Mouse (Mus musculus) neural tube, embryonic 11.5 days (tissue): ENCODE results near the gene Vps72. TPM values are rescaled to one million over a fixed set of nuclear protein-coding genes. Genes with fewer than 3 reads are reported as not detected.
"Not testable (repeated sequence)": the region's sequence is repeated elsewhere in the genome, so short reads cannot be mapped to it uniquely, and the experiment has no call there.

Experiments used
- ATAC-seq: fragments of 200-750 bp; cut with Nextera tagmentation; 2 replicates; pipeline ENCODE4 v1.8.0; 2017; ENCODE audit warnings: moderate number of reproducible peaks, mild to moderate bottlenecking, moderate TSS enrichment, moderate library complexity; ENCODE audit not compliant: insufficient read depth, low FRiP score, low TSS enrichment
- DNase-seq: peaks from one replicate; pipeline ENCODE4 v3.0.0-alpha.2; 2015; ENCODE audit warnings: low spot score
- H3K27ac ChIP-seq: fragments of 300-500 bp; sonication (generic); 2 replicates; pipeline ENCODE4 v1.5.1; 2014; ENCODE audit warnings: low read depth, mild to moderate bottlenecking, low read length
- H3K27me3 ChIP-seq: fragments of 300-500 bp; sonication (generic); 2 replicates; pipeline ENCODE4 v1.6.1; 2014; ENCODE audit warnings: mild to moderate bottlenecking, low read length, mixed read lengths; ENCODE audit not compliant: control insufficient read depth, insufficient read depth
- H3K36me3 ChIP-seq: fragments of 300-500 bp; sonication (generic); 2 replicates; pipeline ENCODE4 v1.6.1; 2014; ENCODE audit warnings: mild to moderate bottlenecking, low read length, moderate library complexity, mixed read lengths; ENCODE audit not compliant: control insufficient read depth, insufficient read depth
- H3K4me1 ChIP-seq: fragments of 300-500 bp; sonication (generic); 2 replicates; pipeline ENCODE4 v1.6.1; 2014; ENCODE audit warnings: low read length, mixed read lengths; ENCODE audit not compliant: control insufficient read depth, insufficient read depth
- H3K4me2 ChIP-seq: fragments of 300-500 bp; sonication (generic); 2 replicates; pipeline ENCODE4 v1.6.1; 2014; ENCODE audit warnings: low read depth, mild to moderate bottlenecking, moderate library complexity
- H3K4me3 ChIP-seq: fragments of 300-500 bp; sonication (generic); 2 replicates; pipeline ENCODE4 v1.5.1; 2014; ENCODE audit warnings: low read depth, low read length
- H3K9ac ChIP-seq: fragments of 300-500 bp; sonication (generic); 2 replicates; pipeline ENCODE4 v1.6.1; 2014; ENCODE audit warnings: mild to moderate bottlenecking, low read length
- H3K9me3 ChIP-seq: fragments of 300-500 bp; sonication (generic); 2 replicates; pipeline ENCODE4 v1.6.1; 2016; ENCODE audit warnings: low read length; ENCODE audit not compliant: control insufficient read depth
- WGBS: fragments of 180-500 bp; shearing (Covaris S2); extraction: QIAGEN DNeasy Blood & Tissue Kit; methylation state at CpG from one replicate; pipeline ENCODE4 v1.1.7; 2014; 5-methylcytosine and 5-hydroxymethylcytosine counted together
- polyA plus RNA-seq: library from polyadenylated mRNA; unstranded; fragments of >200 nt; fragmentation: Nextera tagmentation; extraction: Ambion mirVana; gene quantifications from 2 replicates; pipeline ENCODE4 v1.2.1, GENCODE M21; 2014

Gene Vps72
- polyA plus RNA-seq, 1 experiment from 2014 or later, result 248 TPM

DNA sequence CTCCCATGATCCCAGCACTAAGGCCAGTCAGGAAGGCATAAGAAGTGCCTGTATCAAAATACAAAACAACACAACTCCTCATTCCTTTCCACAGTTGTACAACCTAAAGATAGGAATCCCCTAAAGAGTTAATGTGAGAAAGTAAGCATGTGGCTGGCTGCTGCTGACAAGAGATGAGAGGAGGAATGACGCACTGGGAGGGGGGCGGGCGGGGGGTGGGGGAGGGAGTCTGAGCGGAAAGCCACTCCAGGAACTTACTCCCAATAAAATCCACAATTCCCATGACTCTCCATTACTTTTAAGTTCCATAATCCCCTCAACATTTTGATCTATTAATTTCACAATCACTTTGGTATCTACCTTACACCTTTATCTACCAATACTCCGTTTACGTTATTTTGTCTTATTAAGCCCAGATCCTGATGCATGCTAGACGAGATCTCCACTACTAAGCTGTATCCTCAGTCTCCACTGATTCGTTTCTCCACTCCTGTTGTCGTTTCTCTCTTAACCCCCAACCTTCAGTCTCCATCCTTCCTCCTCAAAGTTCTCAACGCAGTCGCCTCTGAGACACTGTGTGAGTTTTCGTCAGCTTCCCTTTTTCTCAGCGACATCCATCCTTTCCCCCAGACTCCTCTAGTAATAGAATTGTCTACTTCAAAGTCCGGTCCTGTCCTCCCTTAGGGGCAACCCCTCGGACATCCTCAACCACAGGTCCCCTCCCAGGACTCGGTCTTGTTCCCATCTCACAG lies 5.1 kb upstream of the Vps72 start:
- Histone ChIP-seq H3K27me3 (no peaks in the 10 kb centered on the region), H3K27ac (peak overlapping the region; percentile 63), H3K36me3 (peaks cover 2% of the 10 kb centered on the region; the same call in 1 of the 2 replicates), H3K9me3 (no peaks in the 10 kb centered on the region), H3K4me2 (peak overlapping the region; percentile 67), H3K4me1 (peaks cover 7% of the 10 kb centered on the region; the same call in 1 of the 2 replicates), H3K9ac (peak overlapping the region; percentile 64), H3K4me3 (peak overlapping the region; percentile 69)
- 1% methylated on average over 16 of the region's 16 CpGs for WGBS
- no peak for DNase-seq
- no peak; the same call in 1 of the 2 replicates for ATAC-seq

DNA sequence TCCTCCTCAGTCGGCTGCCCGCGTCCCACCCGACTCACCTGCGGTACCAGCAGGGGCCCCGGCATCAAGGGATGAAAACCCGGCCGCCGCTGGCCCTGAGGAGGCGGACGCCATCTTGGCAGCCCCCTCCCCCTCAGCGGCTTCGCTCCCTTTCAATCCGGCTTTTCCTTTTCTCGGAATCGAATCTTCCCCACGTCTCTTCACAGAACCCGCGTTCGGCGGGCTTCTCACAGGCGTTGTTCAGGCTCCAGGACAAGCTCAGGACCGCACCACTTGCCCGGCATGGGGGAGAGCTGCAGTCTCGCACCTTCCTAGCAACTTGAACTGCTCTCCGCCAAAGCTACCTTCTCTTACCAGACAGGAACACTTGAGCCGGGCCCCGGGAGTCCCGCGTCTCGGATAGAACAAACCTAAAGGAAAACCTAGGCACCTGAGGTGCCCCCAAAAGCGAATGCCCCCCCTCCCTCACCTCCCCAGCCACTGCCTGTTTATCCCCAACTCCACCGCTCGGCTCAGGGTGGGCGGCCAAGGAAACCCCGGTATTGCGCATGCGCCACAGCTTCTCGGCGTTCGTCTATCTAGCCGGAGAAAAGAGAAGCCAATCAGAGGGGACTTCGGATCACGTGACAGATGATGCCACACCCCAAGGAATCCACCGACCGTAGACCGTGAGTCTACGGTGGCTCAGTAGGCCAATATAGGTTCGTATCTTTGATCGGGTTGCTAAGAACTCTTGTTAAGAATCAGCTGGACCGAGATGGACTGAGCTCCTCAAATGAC lies 4.3 kb upstream of the Vps72 start, which contains the start of gene Pip5k1a:
Gene Pip5k1a, minus strand, starts transcription at position 593 of the 780 bp plus-strand sequence.
- peaks cover 2% of the 10 kb centered on the region; the same call in 1 of the 2 replicates for H3K36me3 ChIP-seq
- H3K27me3 ChIP-seq, result no peaks in the 10 kb centered on the region
- peak; percentile 96 for DNase-seq
- H3K9ac ChIP-seq, result peak within 1 kb of the TSS; percentile 64
- H3K27ac ChIP-seq, result peak within 1 kb of the TSS; percentile 63
- under 1% methylated on average over 51 of the region's 51 CpGs for WGBS
- H3K9me3 ChIP-seq, result no peaks in the 10 kb centered on the region
- H3K4me3 ChIP-seq, result peak within 1 kb of the TSS; percentile 69
- ATAC-seq, result peak; percentile 91
- peaks cover 7% of the 10 kb centered on the region; the same call in 1 of the 2 replicates for H3K4me1 ChIP-seq
- H3K4me2 ChIP-seq, result peak within 1 kb of the TSS; percentile 67

DNA sequence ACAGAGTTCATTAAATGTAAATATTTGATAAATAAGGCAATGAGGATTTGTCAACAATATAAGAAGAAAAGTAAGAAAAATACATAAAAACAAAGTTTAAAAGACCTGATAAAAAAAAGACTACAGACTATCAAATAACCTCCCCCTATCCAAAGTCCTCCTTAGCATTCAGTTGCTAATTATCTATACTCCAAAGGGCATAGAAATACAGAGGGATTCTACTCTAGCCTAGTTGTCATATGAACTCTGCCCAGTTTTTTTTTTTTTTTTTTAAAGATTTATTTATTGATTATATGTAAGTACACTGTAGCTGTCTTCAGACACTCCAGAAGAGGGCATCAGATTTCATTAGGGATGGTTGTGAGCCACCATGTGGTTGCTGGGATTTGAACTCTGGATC lies 3.5 kb upstream of the Vps72 start:
- H3K9ac ChIP-seq, ATAC-seq, H3K27ac ChIP-seq, H3K27me3 ChIP-seq, DNase-seq, H3K36me3 ChIP-seq, H3K9me3 ChIP-seq: not testable (repeated sequence)
- H3K4me2 ChIP-seq, result peak overlapping the region; percentile 44
- H3K4me3 ChIP-seq, result peak overlapping the region; percentile 69
- peaks cover 12% of the 10 kb centered on the region for H3K4me1 ChIP-seq

DNA sequence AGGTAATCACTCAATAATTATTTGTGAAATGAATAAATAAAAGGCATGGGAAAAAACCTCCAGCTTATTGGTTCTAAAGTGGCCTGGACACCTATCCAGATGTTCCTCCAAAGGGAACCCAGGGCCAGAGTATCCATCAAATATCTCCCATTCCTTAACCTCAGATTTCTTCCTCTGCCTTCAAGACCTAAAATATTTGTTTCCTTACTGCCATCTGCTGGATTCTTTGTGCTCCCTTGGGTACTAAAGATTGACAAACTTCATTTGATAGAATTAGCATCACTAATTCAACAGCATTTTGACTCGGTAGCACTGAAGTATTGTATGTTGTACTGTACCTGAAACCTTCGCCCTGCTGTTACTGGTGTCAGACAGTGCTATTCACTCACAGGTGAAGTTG lies 2.9 kb upstream of the Vps72 start:
- H3K4me2 ChIP-seq, result no peak overlapping the region
- peaks cover 12% of the 10 kb centered on the region for H3K4me1 ChIP-seq
- no peak for DNase-seq
- ATAC-seq, result no peak
- H3K9ac ChIP-seq, result no peak overlapping the region
- H3K36me3 ChIP-seq, result peaks cover 2% of the 10 kb centered on the region; the same call in 1 of the 2 replicates
- no peaks in the 10 kb centered on the region for H3K9me3 ChIP-seq
- no peak overlapping the region for H3K27ac ChIP-seq
- 76% methylated on average over 2 of the region's 2 CpGs for WGBS
- no peak overlapping the region for H3K4me3 ChIP-seq
- H3K27me3 ChIP-seq, result no peaks in the 10 kb centered on the region

DNA sequence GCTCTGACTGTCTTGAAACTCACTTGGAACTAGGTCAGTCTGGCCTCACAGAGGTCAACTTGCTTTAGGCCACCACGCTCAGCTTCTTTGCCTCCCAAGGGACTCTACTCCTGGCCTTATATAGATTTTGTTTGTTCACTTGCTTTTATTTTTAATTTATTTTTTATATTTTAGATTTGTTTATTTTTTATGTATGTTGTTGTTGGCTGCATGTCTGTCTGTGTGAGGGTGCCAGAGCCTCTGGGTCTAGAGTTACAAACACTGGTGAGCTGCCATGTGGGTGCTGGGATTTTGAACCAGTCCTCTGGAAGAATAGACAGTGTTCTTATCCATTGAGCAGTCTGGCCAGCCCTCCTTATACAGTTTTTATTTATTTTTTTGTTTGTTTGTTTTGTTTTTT lies 1.9 kb downstream of the Vps72 start:
- Histone ChIP-seq H3K27ac (no peak overlapping the region), H3K9me3 (no peaks in the 10 kb centered on the region), H3K27me3 (no peaks in the 10 kb centered on the region), H3K4me2 (no peak overlapping the region), H3K4me1 (peaks cover 5% of the 10 kb centered on the region; the same call in 1 of the 2 replicates), H3K9ac (no peak overlapping the region), H3K4me3 (no peak overlapping the region), H3K36me3 (peaks cover 13% of the 10 kb centered on the region)
- 74% methylated on average over 1 of the region's 1 CpGs for WGBS
- ATAC-seq (no peak), DNase-seq (no peak)

DNA sequence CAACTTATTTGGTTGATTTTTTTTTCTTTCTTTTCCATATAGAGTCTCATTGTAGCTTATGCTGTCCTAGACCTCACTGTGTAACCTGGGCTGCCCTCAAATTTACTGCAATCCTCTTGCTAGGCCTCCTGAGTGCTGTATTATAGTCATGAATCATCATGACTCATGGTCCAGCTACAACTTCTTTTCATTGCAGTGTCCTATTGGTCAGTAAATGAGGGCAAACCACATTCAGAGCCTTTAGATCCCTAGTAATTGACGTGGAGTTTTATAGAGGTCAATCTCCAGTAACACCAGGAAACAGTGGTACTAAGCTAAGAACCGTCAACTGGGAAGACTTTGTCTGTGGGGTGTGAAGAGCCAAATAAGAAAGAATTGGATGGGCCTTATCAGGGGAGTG lies 6.9 kb downstream of the Vps72 start:
- Histone ChIP-seq H3K9ac (no peak overlapping the region), H3K36me3 (peaks cover 34% of the 10 kb centered on the region), H3K27ac (no peak overlapping the region), H3K4me3 (no peak overlapping the region), H3K4me2 (no peak overlapping the region), H3K27me3 (no peaks in the 10 kb centered on the region), H3K4me1 (no peaks in the 10 kb centered on the region), H3K9me3 (no peaks in the 10 kb centered on the region)
- ATAC-seq (no peak), DNase-seq (no peak)
- WGBS, result 67% methylated on average over 2 of the region's 2 CpGs

DNA sequence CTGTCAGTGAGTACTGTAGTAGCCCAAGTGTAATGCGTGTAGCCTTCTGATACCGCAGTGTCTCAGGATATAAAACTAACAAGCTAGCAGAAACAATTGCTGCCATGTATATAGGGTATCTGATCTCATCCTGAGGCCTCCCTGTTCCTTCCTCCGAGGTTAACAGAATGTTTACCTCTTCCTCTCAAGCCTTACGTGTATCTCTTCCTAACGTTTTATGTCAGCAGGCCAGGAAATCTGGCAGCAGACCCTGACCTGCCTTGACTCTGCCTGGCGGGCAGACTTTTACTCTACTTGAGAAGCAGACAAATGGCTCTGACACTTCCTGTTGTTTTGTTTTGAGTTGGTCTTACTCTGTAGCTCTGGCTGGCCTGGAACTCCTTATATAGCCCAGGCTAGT lies 10.8 kb downstream of the Vps72 start:
- Histone ChIP-seq H3K9ac (no peak overlapping the region), H3K27ac (no peak overlapping the region), H3K9me3 (no peaks in the 10 kb centered on the region), H3K36me3 (peaks cover 25% of the 10 kb centered on the region), H3K4me1 (no peaks in the 10 kb centered on the region), H3K27me3 (no peaks in the 10 kb centered on the region), H3K4me2 (no peak overlapping the region), H3K4me3 (no peak overlapping the region)
- 76% methylated on average over 6 of the region's 6 CpGs for WGBS
- no peak for ATAC-seq
- no peak for DNase-seq

DNA sequence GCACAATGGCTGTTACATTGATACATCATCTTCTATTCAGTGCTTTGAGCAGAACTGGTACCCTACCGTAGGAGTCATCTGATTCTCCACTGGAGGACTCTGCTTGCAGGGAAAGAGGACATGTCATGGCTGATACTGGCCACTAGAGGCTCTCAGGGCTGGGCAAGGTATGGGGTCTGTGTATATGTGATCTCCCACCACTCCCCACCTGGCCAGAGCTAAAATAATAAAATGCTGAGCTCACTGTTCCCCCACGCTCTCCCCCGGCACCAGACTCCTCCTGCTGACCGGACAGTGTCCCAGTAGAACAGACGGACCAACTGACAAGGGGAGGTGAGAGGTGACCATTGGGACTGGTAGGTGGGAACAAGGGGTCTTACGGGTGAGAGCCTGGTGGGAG lies 13.4 kb downstream of the Vps72 start, which contains the start of gene Tmod4:
Gene Tmod4, plus strand, starts transcription at position 231 of the 400 bp plus-strand sequence.
- Histone ChIP-seq H3K4me2 (no peak within 1 kb of the TSS), H3K4me3 (no peak within 1 kb of the TSS), H3K27me3 (no peaks in the 10 kb centered on the region), H3K4me1 (peaks cover 2% of the 10 kb centered on the region), H3K9ac (no peak within 1 kb of the TSS), H3K9me3 (no peaks in the 10 kb centered on the region), H3K27ac (no peak within 1 kb of the TSS), H3K36me3 (peaks cover 14% of the 10 kb centered on the region)
- ATAC-seq (0 out of 2 replicates have a peak, but pooled peaks have one; percentile 29), DNase-seq (peak; percentile 9)
- 69% methylated on average over 6 of the region's 6 CpGs for WGBS
